Comparison of ENCODE assay signal across 13 mouse cellular contexts in genomic region chr13:44715187-44715885, GRCm38 (mm10). TPM values are rescaled to one million over a fixed set of nuclear protein-coding genes. Genes with fewer than 3 reads are reported as not detected.
A peak's percentile ranks its signal among the peaks of the same experiment; 100 is the strongest.
DNase-seq lines count a peak whose midpoint lies in the region; ATAC-seq and TF ChIP-seq lines count a peak whose summit lies in the region.
"Had no signal": no experiment of that assay in that cellular context is flagged by ENCODE, and none has a peak within 500 bp of the region (broad histone marks: within the 10 kb centered on the region; RNA-seq: fewer than 3 reads in every experiment).

No protein-coding gene starts in this region.

- no peaks in the 10 kb centered on the region for H3K9me3 ChIP-seq in midbrain, embryonic 12.5 days
- no peaks in the 10 kb centered on the region for H3K9me3 ChIP-seq in midbrain, postnatal 0 days (ENCODE audit: low read length)
- H3K9me3 ChIP-seq in forebrain, embryonic 16.5 days (ENCODE audit: control insufficient read depth, low read length), result no peaks in the 10 kb centered on the region
- H3K9me3 ChIP-seq in neural tube, embryonic 15.5 days (replicated peaks), result no peaks in the 10 kb centered on the region

- no peak overlapping the region for H3K27ac ChIP-seq in midbrain, embryonic 12.5 days (replicated peaks)
- H3K27ac ChIP-seq in midbrain, postnatal 0 days (ENCODE audit: low read depth, low read length), result no peak overlapping the region
- H3K27ac ChIP-seq in forebrain, embryonic 16.5 days (ENCODE audit: low read length), result peak overlapping the region; percentile 33; the same call in 1 of the 2 replicates
- no peak overlapping the region for H3K27ac ChIP-seq in neural tube, embryonic 15.5 days (replicated peaks)

- H3K27me3 ChIP-seq in midbrain, embryonic 12.5 days, result peaks cover 4% of the 10 kb centered on the region; the same call in 1 of the 2 replicates
- H3K27me3 ChIP-seq in midbrain, postnatal 0 days (ENCODE audit: insufficient read depth, low read length), result no peaks in the 10 kb centered on the region
- H3K27me3 ChIP-seq in forebrain, embryonic 16.5 days (replicated peaks; ENCODE audit: control insufficient read depth, insufficient read depth, low read length), result no peaks in the 10 kb centered on the region
- H3K27me3 ChIP-seq in neural tube, embryonic 15.5 days (replicated peaks), result no peaks in the 10 kb centered on the region

- H3K36me3 ChIP-seq in midbrain, embryonic 12.5 days, result no peaks in the 10 kb centered on the region
- H3K36me3 ChIP-seq in midbrain, postnatal 0 days (ENCODE audit: insufficient read depth, low read length), result no peaks in the 10 kb centered on the region
- H3K36me3 ChIP-seq in forebrain, embryonic 16.5 days (ENCODE audit: control insufficient read depth, insufficient read depth), result no peaks in the 10 kb centered on the region
- H3K36me3 ChIP-seq in neural tube, embryonic 15.5 days, result no peaks in the 10 kb centered on the region

- no peak for DNase-seq in midbrain, postnatal 0 days (ENCODE audit: low spot score)
- peak; percentile 58 for DNase-seq in embryo, embryonic 10.5 days (ENCODE audit: low spot score)
- no peak for DNase-seq in spleen, postnatal 14 days (ENCODE audit: low spot score in 2 of 2)
- DNase-seq in liver, result no peak
- DNase-seq: adrenal gland, postnatal 25 days; cerebellum, adult 9-10 months; gastrocnemius, postnatal 10 days; kidney, postnatal 25 days; lung, adult 2 months; right cerebral cortex, adult 18-20 months had no signal

- TF ChIP-seq CTCF in midbrain, postnatal 0 days (IDR thresholded peaks at IDR 0.05), result no peak

- ATAC-seq in midbrain, embryonic 12.5 days (ENCODE audit: low FRiP score, low read depth), result no peak
- ATAC-seq in midbrain, postnatal 0 days (ENCODE audit: low FRiP score), result no peak
- ATAC-seq in forebrain, embryonic 16.5 days, result peak; percentile 80
- no peak for ATAC-seq in neural tube, embryonic 15.5 days (ENCODE audit: low FRiP score)

- WGBS in midbrain, embryonic 12.5 days, result 27% methylated on average over 10 of the region's 10 CpGs
- WGBS in midbrain, postnatal 0 days, result 28% methylated on average over 10 of the region's 10 CpGs
- 6% methylated on average over 10 of the region's 10 CpGs for WGBS in forebrain, embryonic 16.5 days
- 14% methylated on average over 10 of the region's 10 CpGs for WGBS in neural tube, embryonic 15.5 days

- no peak overlapping the region for H3K4me3 ChIP-seq in midbrain, embryonic 12.5 days
- no peak overlapping the region for H3K4me3 ChIP-seq in midbrain, postnatal 0 days (ENCODE audit: low read depth, low read length)
- H3K4me3 ChIP-seq in forebrain, embryonic 16.5 days (replicated peaks; ENCODE audit: low read length), result no peak overlapping the region
- no peak overlapping the region for H3K4me3 ChIP-seq in neural tube, embryonic 15.5 days (replicated peaks)

- H3K4me1 ChIP-seq in midbrain, embryonic 12.5 days, result peaks cover 13% of the 10 kb centered on the region
- H3K4me1 ChIP-seq in midbrain, postnatal 0 days (ENCODE audit: insufficient read depth, low read length), result no peaks in the 10 kb centered on the region
- peaks cover 8% of the 10 kb centered on the region for H3K4me1 ChIP-seq in forebrain, embryonic 16.5 days (replicated peaks; ENCODE audit: control insufficient read depth, insufficient read depth, low read length)
- 0 out of 2 replicates have a peak, but pooled peaks cover 6% of the 10 kb centered on the region for H3K4me1 ChIP-seq in neural tube, embryonic 15.5 days

- peak overlapping the region; percentile 21; the same call in 1 of the 2 replicates for H3K4me2 ChIP-seq in midbrain, embryonic 12.5 days (replicated peaks)
- no peak overlapping the region for H3K4me2 ChIP-seq in midbrain, postnatal 0 days (ENCODE audit: low read depth, low read length, poor library complexity, severe bottlenecking)
- peak overlapping the region; percentile 36 for H3K4me2 ChIP-seq in forebrain, embryonic 16.5 days (ENCODE audit: low read length)
- peak overlapping the region; percentile 15 for H3K4me2 ChIP-seq in neural tube, embryonic 15.5 days

- H3K9ac ChIP-seq in midbrain, embryonic 12.5 days (replicated peaks), result no peak overlapping the region
- no peak overlapping the region for H3K9ac ChIP-seq in midbrain, postnatal 0 days (replicated peaks; ENCODE audit: low read length, poor library complexity, severe bottlenecking)
- H3K9ac ChIP-seq in forebrain, embryonic 16.5 days (replicated peaks; ENCODE audit: low read depth, low read length), result no peak overlapping the region
- H3K9ac ChIP-seq in neural tube, embryonic 15.5 days (replicated peaks), result no peak overlapping the region

RNA-seq across cellular contexts. Expression of gene Jarid2, which starts 13.9 kb away (rescaled TPM):
- 73.7 and 75.5 TPM in 2 replicates for polyA plus RNA-seq in midbrain, embryonic 12.5 days (2016; fragmentation: Nextera tagmentation; extraction: Ambion mirVana)
- 18.0 and 27.6 TPM in 2 replicates for total RNA-seq in midbrain, postnatal 0 days (2014; rRNA removed)
- 16.4 and 19.3 TPM in 2 replicates for polyA plus RNA-seq in midbrain, postnatal 0 days (2015; fragmentation: Nextera tagmentation; extraction: Ambion mirVana)
- polyA plus RNA-seq in forebrain, embryonic 16.5 days (2015; fragmentation: Nextera tagmentation; extraction: Ambion mirVana), result 36.6 and 37.5 TPM in 2 replicates
- polyA plus RNA-seq in neural tube, embryonic 15.5 days (2015; fragmentation: Nextera tagmentation; extraction: Ambion mirVana), result 31.1 and 31.7 TPM in 2 replicates
